ENCODE assay signal across 17 mouse cellular contexts in genomic region chr9:59062409-59062808, GRCm38 (mm10). TPM values are rescaled to one million over a fixed set of nuclear protein-coding genes. Genes with fewer than 3 reads are reported as not detected.
DNase-seq lines count a peak whose midpoint lies in the region; ATAC-seq and TF ChIP-seq lines count a peak whose summit lies in the region.
"Had no signal": no experiment of that assay in that cellular context is flagged by ENCODE, and none has a peak within 500 bp of the region (broad histone marks: within the 10 kb centered on the region; RNA-seq: fewer than 3 reads in every experiment).

No protein-coding gene starts in this region.

- H3K36me3 ChIP-seq in intestine, embryonic 15.5 days = no peaks in the 10 kb centered on the region
- no peaks in the 10 kb centered on the region for H3K36me3 ChIP-seq in intestine, postnatal 0 days (ENCODE audit: control insufficient read depth, insufficient read depth)
- H3K36me3 ChIP-seq in heart, adult 2 months (ENCODE audit: control insufficient read depth, insufficient read depth, low read length) = no peaks in the 10 kb centered on the region
- no peaks in the 10 kb centered on the region for H3K36me3 ChIP-seq in heart, embryonic 12.5 days
- H3K36me3 ChIP-seq: embryonic facial prominence, embryonic 15.5 days; forebrain, embryonic 10.5 days; liver, embryonic 12.5 days had no signal

- WGBS in intestine, embryonic 15.5 days = 68% methylated on average over 4 of the region's 4 CpGs
- 69% methylated on average over 4 of the region's 4 CpGs for WGBS in intestine, postnatal 0 days
- WGBS in heart, adult 2 months = 30% methylated on average over 4 of the region's 4 CpGs
- WGBS in heart, embryonic 12.5 days = 22% methylated on average over 4 of the region's 4 CpGs

- no peaks in the 10 kb centered on the region for H3K9me3 ChIP-seq in intestine, embryonic 15.5 days
- no peaks in the 10 kb centered on the region for H3K9me3 ChIP-seq in intestine, postnatal 0 days (ENCODE audit: control insufficient read depth)
- H3K9me3 ChIP-seq in heart, embryonic 12.5 days (replicated peaks) = no peaks in the 10 kb centered on the region
- H3K9me3 ChIP-seq: embryonic facial prominence, embryonic 15.5 days; forebrain, embryonic 10.5 days; liver, embryonic 12.5 days had no signal

- no peak for TF ChIP-seq CTCF in intestine, postnatal 0 days (IDR thresholded peaks at IDR 0.05; ENCODE audit: low read depth)
- no peak for TF ChIP-seq CTCF in heart, adult 2 months (IDR thresholded peaks at IDR 0.05)

- no peaks in the 10 kb centered on the region for H3K27me3 ChIP-seq in intestine, embryonic 15.5 days (replicated peaks)
- no peaks in the 10 kb centered on the region for H3K27me3 ChIP-seq in intestine, postnatal 0 days (replicated peaks; ENCODE audit: control insufficient read depth, insufficient read depth, low read length)
- no peaks in the 10 kb centered on the region for H3K27me3 ChIP-seq in heart, adult 2 months (ENCODE audit: control insufficient read depth, insufficient read depth, low read length)
- no peaks in the 10 kb centered on the region for H3K27me3 ChIP-seq in heart, embryonic 12.5 days (replicated peaks)
- H3K27me3 ChIP-seq: embryonic facial prominence, embryonic 15.5 days; liver, embryonic 12.5 days had no signal

- H3K4me2 ChIP-seq in intestine, embryonic 15.5 days (replicated peaks) = no peak overlapping the region
- no peak overlapping the region for H3K4me2 ChIP-seq in intestine, postnatal 0 days (replicated peaks; ENCODE audit: low read depth)
- H3K4me2 ChIP-seq in heart, embryonic 12.5 days = no peak overlapping the region
- H3K4me2 ChIP-seq: embryonic facial prominence, embryonic 15.5 days; liver, embryonic 12.5 days had no signal

- intact Hi-C loops in heart, adult 2 months (cut with DNase I) = no loop called here
- intact Hi-C loops in heart, postnatal 36 days (cut with DNase I) = no loop called here

- no peak overlapping the region for H3K9ac ChIP-seq in intestine, embryonic 15.5 days
- no peak overlapping the region for H3K9ac ChIP-seq in intestine, postnatal 0 days (ENCODE audit: low read depth, low read length)
- no peak overlapping the region for H3K9ac ChIP-seq in heart, adult 2 months (ENCODE audit: low read depth, low read length)
- H3K9ac ChIP-seq in heart, embryonic 12.5 days = no peak overlapping the region
- H3K9ac ChIP-seq: embryonic facial prominence, embryonic 15.5 days; liver, embryonic 12.5 days had no signal

- peak; percentile 42; the same call in 1 of the 2 replicates for TF ChIP-seq POLR2A in heart, adult 2 months (IDR thresholded peaks at IDR 0.05; ENCODE audit: insufficient read depth, low read depth, low read length)

- H3K4me1 ChIP-seq in intestine, embryonic 15.5 days (replicated peaks) = peaks cover 23% of the 10 kb centered on the region
- 0 out of 2 replicates have a peak, but pooled peaks cover 3% of the 10 kb centered on the region for H3K4me1 ChIP-seq in intestine, postnatal 0 days (replicated peaks; ENCODE audit: control insufficient read depth, insufficient read depth, low read length)
- H3K4me1 ChIP-seq in heart, adult 2 months (ENCODE audit: control insufficient read depth, insufficient read depth, low read length) = peaks cover 3% of the 10 kb centered on the region; the same call in 1 of the 2 replicates
- peaks cover 43% of the 10 kb centered on the region for H3K4me1 ChIP-seq in heart, embryonic 12.5 days (replicated peaks)
- H3K4me1 ChIP-seq: liver, embryonic 12.5 days had no signal

- peak; percentile 95 for TF ChIP-seq EP300 in heart, adult 2 months (IDR thresholded peaks at IDR 0.05; ENCODE audit: insufficient read depth, low read depth, low read length)

- H3K79me2 ChIP-seq in heart, adult 2 months (replicated peaks; ENCODE audit: control insufficient read depth, insufficient read depth, low read length) = no peaks in the 10 kb centered on the region

- H3K4me3 ChIP-seq in intestine, embryonic 15.5 days (replicated peaks) = no peak overlapping the region
- H3K4me3 ChIP-seq in intestine, postnatal 0 days (ENCODE audit: low read depth, low read length) = no peak overlapping the region
- H3K4me3 ChIP-seq in heart, adult 2 months = no peak overlapping the region
- H3K4me3 ChIP-seq in heart, embryonic 12.5 days = no peak overlapping the region
- H3K4me3 ChIP-seq: embryonic facial prominence, embryonic 15.5 days; forebrain, embryonic 10.5 days; layer of hippocampus, adult 2 months; left cerebral cortex, adult 2 months; liver, embryonic 12.5 days had no signal

- no peak for ATAC-seq in intestine, embryonic 15.5 days
- ATAC-seq in intestine, postnatal 0 days = no peak
- peak; percentile 81 for ATAC-seq in heart, embryonic 12.5 days (ENCODE audit: insufficient number of reproducible peaks, low FRiP score)
- ATAC-seq: liver, embryonic 12.5 days; midbrain, embryonic 16.5 days had no signal

- DNase-seq in heart, adult 2 months = peak; percentile 24 to 58
- peak; percentile 5 to 13 for DNase-seq in heart, postnatal 36 days
- no peak for DNase-seq in kidney, adult 8-10 months
- DNase-seq in kidney, adult 11 months = no peak
- DNase-seq: B cell, adult 2 months; cerebellum, adult 9-11 months; gastrocnemius, postnatal 14 days had no signal

- H3K27ac ChIP-seq in intestine, embryonic 15.5 days = peak overlapping the region; percentile 13; the same call in 1 of the 2 replicates
- no peak overlapping the region for H3K27ac ChIP-seq in intestine, postnatal 0 days (ENCODE audit: low read depth, low read length)
- peak overlapping the region; percentile 55 for H3K27ac ChIP-seq in heart, adult 2 months
- H3K27ac ChIP-seq in heart, embryonic 12.5 days (ENCODE audit: poor library complexity, severe bottlenecking) = peak overlapping the region; percentile 92
- H3K27ac ChIP-seq: embryonic facial prominence, embryonic 15.5 days; forebrain, embryonic 10.5 days; kidney, postnatal 0 days; layer of hippocampus, adult 2 months; left cerebral cortex, adult 2 months; liver, embryonic 12.5 days had no signal

RNA-seq across cellular contexts. Expression of gene Neo1, which starts 26.2 kb away (rescaled TPM):
- polyA plus RNA-seq in intestine, embryonic 15.5 days (2015; fragmentation: Nextera tagmentation; extraction: Ambion mirVana) = 24.2 and 26.0 TPM in 2 replicates
- polyA plus RNA-seq in intestine, postnatal 0 days (2015; fragmentation: Nextera tagmentation; extraction: Ambion mirVana) = 8.3 and 8.6 TPM in 2 replicates
- total RNA-seq in heart, adult 2 months (2021) = 10 to 100 TPM; 46.9 to 48.1 TPM
- 30.5 and 52.4 TPM in 2 replicates for polyA plus RNA-seq in heart, adult 2 months (2012; rRNA removed)
- 41.8 and 43.6 TPM in 2 replicates for polyA plus RNA-seq in heart, embryonic 12.5 days (2016; fragmentation: Nextera tagmentation; extraction: Ambion mirVana)
- total RNA-seq in heart, postnatal 36 days (2021) = 10 to 100 TPM; 45.1 to 54.8 TPM

Comparison
In these comparisons a context has a peak if more than half of its experiments do, and no peak if none do; other contexts are left out.
1. DNase-seq: peak in heart, adult 2 months (2 of 2) and heart, postnatal 36 days (2 of 2); none in kidney, adult 8-10 months (0 of 2) and kidney, adult 11 months (single experiment).